Mouse (Mus musculus) forebrain, postnatal 0 days (tissue): ENCODE data around the gene Crybg3. TPM values are rescaled to one million over a fixed set of nuclear protein-coding genes. Genes with fewer than 3 reads are reported as not detected.
"Not testable (repeated sequence)": the region's sequence is repeated elsewhere in the genome, so short reads cannot be mapped to it uniquely, and the experiment has no call there.

ENCODE experiments used
- ATAC-seq: fragments of 200-750 bp; cut with Nextera tagmentation; 2 replicates; pipeline ENCODE4 v1.8.0; 2017; ENCODE audit warnings: mild to moderate bottlenecking, moderate library complexity
- DNase-seq: peaks from one replicate; pipeline ENCODE4 v3.0.0-alpha.2; 2015
- H3K27ac ChIP-seq: fragments of 300-500 bp; sonication (generic); 2 replicates; pipeline ENCODE4 v1.5.1; 2014; ENCODE audit warnings: low read depth, mild to moderate bottlenecking, antibody characterized with exemption, low read length, moderate library complexity, mixed read lengths
- H3K27me3 ChIP-seq: fragments of 300-500 bp; sonication (generic); 2 replicates; pipeline ENCODE4 v1.6.1; 2014; ENCODE audit warnings: mild to moderate bottlenecking, low read length, mixed read lengths; ENCODE audit not compliant: insufficient read depth
- H3K36me3 ChIP-seq: fragments of 300-500 bp; sonication (generic); 2 replicates; pipeline ENCODE4 v1.6.1; 2014; ENCODE audit warnings: mild to moderate bottlenecking, moderate library complexity; ENCODE audit not compliant: insufficient read depth
- H3K4me1 ChIP-seq: fragments of 300-500 bp; sonication (generic); 2 replicates; pipeline ENCODE4 v1.6.1; 2014; ENCODE audit warnings: antibody characterized with exemption; ENCODE audit not compliant: insufficient read depth
- H3K4me2 ChIP-seq: fragments of 300-500 bp; sonication (generic); 2 replicates; pipeline ENCODE4 v1.6.1; 2014; ENCODE audit warnings: low read depth, mild to moderate bottlenecking, moderate library complexity
- H3K4me3 ChIP-seq: fragments of 300-500 bp; sonication (generic); 2 replicates; pipeline ENCODE4 v1.5.1; 2014; ENCODE audit warnings: low read depth, low read length, mixed read lengths
- H3K9ac ChIP-seq: fragments of 300-500 bp; sonication (generic); 2 replicates; pipeline ENCODE4 v1.6.1; 2014; ENCODE audit warnings: mild to moderate bottlenecking
- H3K9me3 ChIP-seq: fragments of 300-500 bp; sonication (generic); 2 replicates; pipeline ENCODE4 v1.6.1; 2016; ENCODE audit warnings: low read length
- CTCF ChIP-seq: sonication (generic); IDR thresholded peaks from 2 replicates; pipeline ENCODE4 v1.5.1; 2016; ENCODE audit warnings: antibody characterized with exemption, control low read depth, low read depth
- WGBS: fragments of 180-500 bp; shearing (Covaris S2); extraction: QIAGEN DNeasy Blood & Tissue Kit; methylation state at CpG from one replicate; pipeline ENCODE4 v1.1.7; 2014; 5-methylcytosine and 5-hydroxymethylcytosine counted together
- polyA plus RNA-seq: library from polyadenylated mRNA; unstranded; fragments of >200 nt; fragmentation: Nextera tagmentation; extraction: Ambion mirVana; gene quantifications from 2 replicates; pipeline ENCODE4 v1.2.1, GENCODE M21; 2015
- total RNA-seq: library from RNA; depleted of rRNA; stranded (reverse); fragments of >200 nt; gene quantifications from 2 replicates; pipeline ENCODE4 v1.2.3, GENCODE M21; 2014; rRNA removed

The Crybg3 gene
- total and polyA plus RNA-seq, 2 experiments from 2014 or later, result 0.92 to 4.7 TPM

GRCm38 (mm10) chr16:59463973-59464372, 136.8 kb downstream of the Crybg3 start:
- TF ChIP-seq CTCF, result no peak

GRCm38 (mm10) chr16:59463567-59463966, 137.2 kb downstream of the Crybg3 start:
- Histone ChIP-seq H3K4me2 (no peak overlapping the region), H3K9ac (no peak overlapping the region), H3K9me3 (no peaks in the 10 kb centered on the region), H3K4me1 (no peaks in the 10 kb centered on the region), H3K27ac (no peak overlapping the region), H3K27me3 (no peaks in the 10 kb centered on the region), H3K36me3 (no peaks in the 10 kb centered on the region), H3K4me3 (no peak overlapping the region)
- no peak for TF ChIP-seq CTCF
- ATAC-seq (no peak), DNase-seq (no peak)
- WGBS, result 84% methylated on average over 4 of the region's 4 CpGs

More at GRCm38 (mm10) chr16:59463973-59464372, 136.8 kb downstream of the Crybg3 start:
- Histone ChIP-seq H3K4me1 (no peaks in the 10 kb centered on the region), H3K36me3 (no peaks in the 10 kb centered on the region), H3K4me2 (no peak overlapping the region), H3K9ac (no peak overlapping the region), H3K9me3 (no peaks in the 10 kb centered on the region), H3K4me3 (no peak overlapping the region), H3K27ac (no peak overlapping the region), H3K27me3 (no peaks in the 10 kb centered on the region)
- DNase-seq (no peak), ATAC-seq (no peak)
- 86% methylated on average over 6 of the region's 6 CpGs for WGBS

GRCm38 (mm10) chr16:59459259-59459861, 141.4 kb downstream of the Crybg3 start:
- H3K4me3 ChIP-seq, H3K27ac ChIP-seq, H3K9me3 ChIP-seq, H3K4me2 ChIP-seq, ATAC-seq, H3K36me3 ChIP-seq, H3K27me3 ChIP-seq, H3K4me1 ChIP-seq, DNase-seq, H3K9ac ChIP-seq: not testable (repeated sequence)
- WGBS, result 81% methylated on average over 5 of the region's 5 CpGs

- no peaks in the 10 kb centered on the region for H3K9me3 ChIP-seq
- H3K36me3 ChIP-seq, result no peaks in the 10 kb centered on the region
- H3K4me2 ChIP-seq, result no peak overlapping the region
- ATAC-seq, result no peak
- no peak overlapping the region for H3K4me3 ChIP-seq
- no peak overlapping the region for H3K9ac ChIP-seq
- no peak overlapping the region for H3K27ac ChIP-seq
- H3K4me1 ChIP-seq, result no peaks in the 10 kb centered on the region
- no peak for TF ChIP-seq CTCF
- no peak for DNase-seq
- no peaks in the 10 kb centered on the region for H3K27me3 ChIP-seq
- WGBS, result 91% methylated on average over 5 of the region's 5 CpGs
Measured at GRCm38 (mm10) chr16:59451813-59452212, 149.0 kb downstream of the Crybg3 start.

DNA sequence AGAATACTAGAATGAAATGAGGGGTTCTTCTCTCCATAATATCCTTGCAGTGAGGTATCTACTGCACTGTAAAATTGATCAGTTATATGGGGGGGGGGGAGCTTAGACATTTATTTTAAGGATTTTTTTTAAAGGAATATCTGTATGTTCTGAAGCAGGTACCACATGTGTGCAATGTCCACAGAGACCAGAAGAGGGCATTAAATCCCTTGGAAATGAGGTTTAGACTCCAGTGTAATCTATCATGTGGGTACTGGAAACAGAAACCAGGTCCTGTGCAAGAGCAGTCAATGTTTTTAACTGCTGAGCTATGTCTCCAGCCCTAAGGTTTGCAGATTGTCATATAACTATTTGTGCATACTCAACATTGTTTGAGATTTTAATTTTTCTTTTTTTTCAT, 151.7 kb downstream of the Crybg3 start:
- no peaks in the 10 kb centered on the region for H3K4me1 ChIP-seq
- H3K36me3 ChIP-seq, result no peaks in the 10 kb centered on the region
- DNase-seq (no peak), ATAC-seq (no peak)
- no peak overlapping the region for H3K4me2 ChIP-seq
- H3K27me3 ChIP-seq, result no peaks in the 10 kb centered on the region
- no peaks in the 10 kb centered on the region for H3K9me3 ChIP-seq
- H3K9ac ChIP-seq, result no peak overlapping the region
- H3K4me3 ChIP-seq, result no peak overlapping the region
- H3K27ac ChIP-seq, result no peak overlapping the region
- TF ChIP-seq CTCF, result no peak

DNA sequence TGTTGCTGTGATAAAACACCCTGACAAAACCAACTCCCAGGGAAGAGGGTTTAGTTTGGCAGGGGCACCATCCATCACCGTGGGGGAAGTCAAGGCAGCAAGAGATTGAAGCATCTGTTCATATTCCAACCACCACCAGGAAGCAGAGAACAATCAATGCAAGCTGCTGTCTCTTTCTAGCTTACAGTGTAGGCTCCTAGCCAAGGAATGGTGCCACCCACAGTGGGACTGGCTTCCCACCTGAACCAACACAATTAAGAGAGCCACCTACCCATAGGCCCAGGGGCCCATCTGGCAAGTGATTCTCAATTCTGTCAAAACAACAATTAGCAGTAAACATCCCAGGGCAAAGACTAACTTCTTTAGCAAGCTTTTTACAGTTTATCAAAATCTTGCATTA, 152.6 kb downstream of the Crybg3 start:
- Histone ChIP-seq H3K9me3 (no peaks in the 10 kb centered on the region), H3K36me3 (no peaks in the 10 kb centered on the region), H3K4me1 (no peaks in the 10 kb centered on the region), H3K4me2 (no peak overlapping the region), H3K27ac (no peak overlapping the region), H3K4me3 (no peak overlapping the region), H3K27me3 (no peaks in the 10 kb centered on the region), H3K9ac (no peak overlapping the region)
- DNase-seq (no peak), ATAC-seq (no peak)
- WGBS, result 68% methylated on average over 1 of the region's 1 CpGs
- no peak for TF ChIP-seq CTCF

- Histone ChIP-seq H3K4me2 (no peak overlapping the region), H3K4me3 (no peak overlapping the region), H3K27ac (no peak overlapping the region), H3K4me1 (no peaks in the 10 kb centered on the region), H3K36me3 (no peaks in the 10 kb centered on the region), H3K27me3 (no peaks in the 10 kb centered on the region), H3K9me3 (no peaks in the 10 kb centered on the region), H3K9ac (no peak overlapping the region)
- no peak for DNase-seq
- ATAC-seq, result no peak
- TF ChIP-seq CTCF, result no peak
- 88% methylated on average over 7 of the region's 7 CpGs for WGBS
Measured at GRCm38 (mm10) chr16:59444880-59445559, 155.8 kb downstream of the Crybg3 start.

Other genes starting within 250 kb of the Crybg3 start
- gene Olfr209, start 237.0 kb downstream of the Crybg3 start, total RNA-seq, result not detected in 2 replicates
- gene Olfr209, start 237.0 kb downstream of the Crybg3 start, polyA plus RNA-seq, result not detected in 2 replicates
- not detected in 2 replicates for gene Gabrr3, start 193.6 kb downstream of the Crybg3 start, total RNA-seq
- 0.04 TPM in 1 of 2 replicates, not detected in the other for gene Gabrr3, start 193.6 kb downstream of the Crybg3 start, polyA plus RNA-seq
- gene Riox2, start 129.2 kb downstream of the Crybg3 start, total RNA-seq, result 9.8 and 11.2 TPM in 2 replicates
- 10.6 and 12.2 TPM in 2 replicates for gene Riox2, start 129.2 kb downstream of the Crybg3 start, polyA plus RNA-seq
- 37.3 and 47.7 TPM in 2 replicates for gene Arl6, start 38.4 kb upstream of the Crybg3 start, total RNA-seq
- 64.6 and 65.3 TPM in 2 replicates for gene Arl6, start 38.4 kb upstream of the Crybg3 start, polyA plus RNA-seq